Mouse (Mus musculus): ENCODE results near the gene Foxn3. TPM values are rescaled to one million over a fixed set of nuclear protein-coding genes. Genes with fewer than 3 reads are reported as not detected.

Foxn3 gene
- total RNA-seq, 1 experiment from 2014 or later = 68.9 TPM

- no peak for DNase-seq
Measured at GRCm38 (mm10) chr12:99415538-99415937, 147.8 kb downstream of the Foxn3 start.

- no peak for DNase-seq
Measured at GRCm38 (mm10) chr12:99412496-99412895, 150.9 kb downstream of the Foxn3 start.

- DNase-seq = no peak
Measured at GRCm38 (mm10) chr12:99412034-99412433, 151.3 kb downstream of the Foxn3 start.

- peak; percentile 48 for DNase-seq
Measured at GRCm38 (mm10) chr12:99408651-99409050, 154.7 kb downstream of the Foxn3 start.

- no peak for DNase-seq
Measured at GRCm38 (mm10) chr12:99408089-99408488, 155.3 kb downstream of the Foxn3 start.

- peak; percentile 53 for DNase-seq
Measured at GRCm38 (mm10) chr12:99407318-99407716, 156.1 kb downstream of the Foxn3 start.

- no peak for DNase-seq
Measured at GRCm38 (mm10) chr12:99406697-99407317, 156.6 kb downstream of the Foxn3 start.

GRCm38 (mm10) chr12:99406254-99406653 is 157.1 kb downstream of the Foxn3 start:
- peak; percentile 28 for DNase-seq

- no peak for DNase-seq
Measured at GRCm38 (mm10) chr12:99405401-99405800, 158.0 kb downstream of the Foxn3 start.

GRCm38 (mm10) chr12:99403004-99403403 is 160.4 kb downstream of the Foxn3 start:
- DNase-seq = no peak

GRCm38 (mm10) chr12:99400907-99401306 is 162.5 kb downstream of the Foxn3 start:
- DNase-seq = no peak

- DNase-seq = no peak
Measured at GRCm38 (mm10) chr12:99399575-99399974, 163.8 kb downstream of the Foxn3 start.

- no peak for DNase-seq
Measured at GRCm38 (mm10) chr12:99396461-99396860, 166.9 kb downstream of the Foxn3 start.

GRCm38 (mm10) chr12:99395082-99395481 is 168.3 kb downstream of the Foxn3 start:
- peak; percentile 67 for DNase-seq

- DNase-seq = no peak
Measured at GRCm38 (mm10) chr12:99394676-99395075, 168.7 kb downstream of the Foxn3 start.

GRCm38 (mm10) chr12:99393867-99394630 is 169.3 kb downstream of the Foxn3 start:
- DNase-seq = no peak

- DNase-seq = peak; percentile 95
Measured at GRCm38 (mm10) chr12:99392944-99393866, 170.2 kb downstream of the Foxn3 start.

- peak; percentile 100 for DNase-seq
Measured at GRCm38 (mm10) chr12:99391942-99392880, 171.2 kb downstream of the Foxn3 start.

- DNase-seq = no peak
Measured at GRCm38 (mm10) chr12:99390429-99390828, 173.0 kb downstream of the Foxn3 start.

GRCm38 (mm10) chr12:99389244-99389643 is 174.1 kb downstream of the Foxn3 start:
- DNase-seq = no peak

Data from adrenal gland, postnatal 14 days (tissue).